Mouse (Mus musculus) NIH3T3 (cell line): Measurements from ENCODE around the gene Pcsk7.
A peak's percentile ranks its signal among the peaks of the same experiment; 100 is the strongest.

Experiments
- DNase-seq: peaks from one replicate; pipeline ENCODE4 v3.0.0-alpha.2; 2012; ENCODE audit warnings: low read depth

The Pcsk7 gene

DNA sequence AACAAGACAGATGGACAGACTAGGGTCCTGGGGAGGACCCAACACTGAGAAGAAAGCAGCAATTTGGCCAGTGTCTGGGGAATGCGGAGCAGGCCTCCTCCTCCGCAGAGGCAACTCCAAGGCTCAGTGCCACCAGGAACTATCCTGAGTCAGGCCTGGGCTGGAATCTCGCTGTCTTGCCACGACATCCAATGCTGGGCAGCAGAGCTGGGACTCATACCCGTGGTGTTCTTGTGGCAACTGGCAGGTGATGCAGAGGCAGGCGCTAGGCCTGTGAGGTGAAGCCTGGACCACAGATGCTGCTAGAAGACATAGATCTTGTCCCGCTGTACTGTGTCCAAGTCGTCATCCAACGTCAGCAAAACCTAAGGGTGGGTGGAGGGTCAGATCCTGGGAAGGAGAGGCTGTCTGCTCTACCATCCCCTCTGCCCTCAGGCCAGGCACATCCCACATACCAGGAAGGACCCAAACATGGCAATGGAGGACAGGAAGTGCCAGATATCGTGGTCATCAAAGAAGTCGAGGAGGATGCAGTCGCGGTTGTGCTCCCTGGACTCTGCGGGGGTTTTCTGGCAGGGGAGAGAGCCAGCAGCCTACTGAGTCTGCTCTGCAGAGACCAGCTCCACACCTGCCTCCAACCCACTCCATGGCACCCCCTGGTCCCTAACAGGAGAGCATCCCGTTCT, 32.8 kb downstream of the Pcsk7 start:
- no peak for DNase-seq

DNA sequence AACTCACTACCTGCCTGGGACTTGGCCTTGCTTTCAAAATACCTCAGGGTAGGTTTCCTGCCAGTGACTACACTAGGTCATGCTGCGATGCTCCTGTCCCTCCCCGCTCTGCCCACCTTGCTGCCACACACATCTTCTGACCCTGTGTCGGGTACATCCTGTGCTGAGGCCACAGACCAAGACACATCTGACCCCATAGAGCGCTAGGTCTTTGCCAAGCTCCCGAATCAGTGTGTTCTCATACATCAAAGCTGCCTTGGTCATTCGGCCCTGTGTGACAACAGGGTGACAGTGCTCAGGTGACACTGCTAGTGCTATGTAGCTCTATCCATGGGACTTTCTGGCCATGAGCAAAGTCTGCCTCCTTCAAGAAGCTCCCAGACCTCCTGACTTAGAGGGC, 33.5 kb downstream of the Pcsk7 start:
- DNase-seq: no peak

DNA sequence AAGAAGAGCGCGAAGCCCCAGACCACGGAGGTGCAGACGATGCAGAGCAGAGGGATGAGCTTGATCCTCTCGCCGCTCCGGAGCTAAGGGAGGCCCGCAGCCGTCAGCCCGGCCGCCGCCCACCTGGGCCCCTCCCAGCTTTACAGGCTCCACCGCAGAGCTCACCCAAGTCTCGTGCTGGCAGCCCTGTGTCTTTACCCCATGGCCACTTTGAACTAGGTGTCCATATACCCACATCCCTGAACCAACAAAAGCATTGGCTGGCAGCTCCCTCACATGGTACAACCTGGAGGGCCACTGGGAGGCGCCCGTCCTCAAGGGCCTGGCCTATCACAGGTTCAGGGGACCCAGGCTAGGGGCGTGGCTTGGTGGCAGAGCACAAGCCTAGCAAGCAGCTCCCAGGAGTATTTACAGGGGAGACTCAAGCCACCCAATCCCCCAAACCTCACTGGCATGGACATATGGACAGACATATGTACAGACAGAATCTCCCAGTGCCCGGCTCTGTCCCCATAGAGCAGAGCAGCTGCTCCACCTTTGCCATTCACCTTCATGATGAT, 35.1 kb downstream of the Pcsk7 start:
- DNase-seq: no peak

DNA sequence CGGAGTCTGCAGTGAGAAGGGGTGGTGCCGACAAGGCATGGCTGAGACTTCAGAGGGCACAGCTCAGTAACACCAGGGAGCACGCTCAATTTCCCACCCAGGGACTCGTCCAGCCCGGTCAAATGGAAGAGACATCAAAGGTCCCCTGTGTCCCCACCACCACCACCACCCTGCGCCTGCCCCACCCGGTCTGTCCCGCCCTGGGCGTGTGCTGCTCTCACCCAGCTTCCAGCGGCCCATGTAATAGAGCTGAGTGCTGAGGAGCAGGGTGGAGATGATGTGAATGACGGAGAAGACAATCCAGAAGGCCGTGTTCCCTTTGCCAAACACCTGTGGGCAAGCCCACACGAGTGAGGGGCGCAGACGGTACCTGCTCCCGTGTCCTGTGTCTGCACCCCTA, 36.2 kb downstream of the Pcsk7 start:
- no peak for DNase-seq

DNA sequence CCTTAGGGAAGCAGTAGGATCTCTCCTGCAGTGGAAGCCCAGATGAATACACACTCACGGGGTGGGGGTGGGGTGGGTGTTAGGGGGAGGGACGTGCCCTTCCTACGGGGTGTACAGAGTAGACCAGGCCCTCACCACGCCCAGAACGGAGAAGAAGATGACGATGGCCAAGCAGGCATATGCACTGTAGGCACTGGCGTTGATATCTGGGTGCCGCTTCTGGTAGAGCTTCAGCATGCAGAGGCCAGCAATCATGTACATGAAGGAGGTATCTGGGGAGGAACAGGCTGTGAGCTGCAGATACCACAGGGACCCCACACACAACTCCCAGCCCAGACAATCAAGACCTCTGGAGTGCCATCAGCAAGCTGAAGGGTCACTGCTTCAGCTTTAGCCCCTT, 36.6 kb downstream of the Pcsk7 start:
- DNase-seq: no peak

DNA sequence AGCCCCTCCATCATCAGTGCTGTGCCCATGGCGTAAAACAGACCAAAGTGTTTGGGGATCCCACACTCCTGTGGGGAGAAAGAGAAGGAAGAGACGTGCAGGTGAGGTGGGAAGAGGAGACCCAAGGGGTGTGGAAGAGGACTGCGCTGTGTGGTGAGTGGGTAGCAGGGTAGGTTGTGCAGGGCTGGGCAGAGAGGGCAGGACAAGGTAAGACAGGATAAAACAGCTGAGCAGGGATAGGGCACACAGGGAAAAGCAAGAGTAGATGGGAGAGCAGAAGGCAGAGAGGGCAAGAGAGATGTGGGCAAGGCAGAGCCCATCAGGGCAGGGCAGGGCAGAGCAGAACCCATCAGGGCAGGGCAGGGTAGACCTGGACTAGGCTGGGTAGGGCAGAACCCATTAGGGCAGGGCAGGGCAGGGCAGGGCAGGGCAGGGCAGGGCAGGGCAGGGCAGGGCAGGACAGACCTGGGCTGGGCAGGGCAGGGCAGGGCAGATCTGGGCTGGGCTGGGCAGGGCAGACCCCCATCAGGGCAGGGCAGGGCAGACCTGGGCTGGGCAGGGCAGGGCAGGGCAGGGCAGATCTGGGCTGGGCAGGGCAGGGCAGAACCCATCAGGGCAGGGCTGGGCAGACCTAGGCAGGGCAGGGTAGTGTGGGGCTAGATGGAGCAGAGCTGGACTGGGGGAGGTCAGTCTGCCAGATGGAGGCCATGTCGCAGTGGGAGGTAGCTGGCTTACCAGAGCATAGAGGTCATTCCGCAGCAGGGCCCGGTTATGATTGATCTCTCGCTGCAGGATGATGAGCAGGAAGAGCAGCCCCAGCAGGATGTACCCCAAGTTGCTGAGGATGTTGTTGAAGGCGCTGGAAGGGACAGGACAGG, 37.6 kb downstream of the Pcsk7 start:
- DNase-seq: no peak

DNA sequence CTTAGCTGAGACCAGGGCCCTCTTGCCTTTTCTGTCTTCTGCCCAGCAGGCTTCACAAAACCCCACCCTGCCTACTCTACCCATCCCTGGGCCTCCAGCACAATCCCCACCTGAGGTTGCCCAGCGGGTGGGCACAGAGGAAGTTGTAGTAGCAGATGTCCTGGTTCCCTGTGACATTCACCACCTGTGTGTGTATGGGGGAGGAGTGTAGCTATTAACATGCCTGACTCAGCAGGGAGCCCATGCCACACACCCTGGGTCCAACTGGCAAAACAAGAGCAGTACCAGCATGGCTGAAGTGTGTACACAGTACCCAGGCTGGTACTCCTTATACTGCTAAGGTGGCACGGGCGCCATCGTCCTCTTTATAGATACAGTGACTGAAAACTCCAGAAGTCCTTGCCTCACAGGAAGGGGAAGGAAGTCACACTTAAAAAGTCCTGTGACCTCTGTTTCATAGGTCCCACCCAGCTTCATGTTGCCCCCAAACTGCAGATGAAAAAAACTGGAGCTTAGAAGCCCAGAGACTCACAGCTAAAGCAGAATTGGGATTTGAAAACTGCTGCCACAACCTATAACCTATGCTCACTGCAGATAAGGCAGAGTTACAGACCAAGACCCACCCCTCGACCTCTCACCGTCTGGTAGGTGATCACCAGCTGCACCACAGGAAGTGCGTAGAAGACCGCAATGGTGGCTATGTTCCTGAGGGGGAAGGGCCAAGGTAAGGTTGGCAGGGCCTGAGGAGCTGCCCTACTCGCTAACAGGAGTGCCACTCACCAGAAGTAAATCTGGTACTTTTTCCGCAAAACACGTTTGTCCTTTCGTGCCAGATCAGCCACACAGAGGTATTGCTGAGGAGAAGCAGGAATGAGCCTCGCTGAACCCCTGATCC, 38.5 kb downstream of the Pcsk7 start:
- DNase-seq: no peak

DNA sequence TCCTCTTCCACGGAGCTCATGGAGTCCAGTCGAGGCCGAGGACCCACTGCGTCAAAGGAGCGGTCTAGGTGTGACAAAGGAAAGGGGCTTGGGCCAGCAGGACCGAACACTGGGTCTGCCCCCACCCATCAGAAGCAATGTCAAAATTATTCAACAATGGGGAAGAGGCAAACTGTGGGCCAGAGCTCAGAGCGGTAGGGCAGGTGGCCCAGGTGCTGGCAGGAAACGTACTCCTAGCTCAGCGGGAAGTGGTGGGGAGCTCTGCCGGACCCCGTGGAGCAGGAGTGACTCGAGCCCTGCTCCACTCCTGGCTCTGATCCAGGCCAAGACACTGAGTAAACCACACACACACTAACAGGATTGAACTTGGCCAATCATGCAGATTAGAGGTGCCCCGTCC, 39.4 kb downstream of the Pcsk7 start:
- no peak for DNase-seq

DNA sequence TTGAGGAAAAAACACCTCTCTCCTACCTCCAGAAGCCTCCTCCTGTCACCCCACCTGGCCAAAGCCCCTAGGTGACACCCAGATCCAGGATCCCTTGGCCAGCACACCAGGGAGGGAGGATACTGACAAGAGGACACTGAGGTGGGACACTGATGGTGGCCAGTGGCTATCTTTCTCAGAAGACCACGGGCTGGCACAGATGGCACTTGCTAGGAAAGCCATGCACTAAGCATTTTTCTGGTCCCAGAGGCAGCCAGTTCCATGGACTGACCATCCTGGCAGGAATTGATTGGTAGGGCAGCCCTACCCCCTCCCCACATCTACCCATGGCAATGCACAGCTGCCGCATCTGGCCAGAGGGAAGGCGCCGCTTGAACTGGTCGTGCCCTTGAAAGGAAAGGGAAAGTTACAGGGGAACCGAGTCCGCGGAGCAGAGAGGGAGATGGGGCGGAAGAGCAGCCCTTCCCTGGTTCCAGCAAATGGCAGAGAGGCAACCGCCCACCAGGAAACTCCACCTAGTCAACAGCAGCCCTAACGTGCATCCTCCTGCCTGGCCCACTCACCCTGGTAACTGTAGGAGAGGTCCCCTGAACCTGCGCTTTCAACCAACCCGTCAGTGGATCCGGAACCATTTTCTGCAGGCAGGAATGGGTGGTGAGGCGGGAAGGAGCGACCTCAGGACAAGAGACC, 40.0 kb downstream of the Pcsk7 start:
- DNase-seq: no peak

DNA sequence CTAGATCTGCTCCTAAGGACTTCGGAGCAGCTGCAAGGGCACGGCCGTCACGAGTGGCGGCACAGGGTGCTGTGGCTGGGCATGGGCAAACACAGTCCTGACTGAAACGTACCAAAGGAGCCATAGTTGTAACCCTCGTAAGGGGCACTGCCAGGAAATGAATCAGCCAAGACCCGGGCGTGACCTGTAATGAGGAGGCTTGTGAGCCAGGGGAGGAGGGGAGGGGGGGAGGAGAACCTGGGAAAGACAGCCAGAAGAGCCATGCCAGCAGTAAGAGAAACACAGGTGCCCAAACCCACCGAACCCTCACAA, 40.5 kb downstream of the Pcsk7 start:
- DNase-seq: no peak

DNA sequence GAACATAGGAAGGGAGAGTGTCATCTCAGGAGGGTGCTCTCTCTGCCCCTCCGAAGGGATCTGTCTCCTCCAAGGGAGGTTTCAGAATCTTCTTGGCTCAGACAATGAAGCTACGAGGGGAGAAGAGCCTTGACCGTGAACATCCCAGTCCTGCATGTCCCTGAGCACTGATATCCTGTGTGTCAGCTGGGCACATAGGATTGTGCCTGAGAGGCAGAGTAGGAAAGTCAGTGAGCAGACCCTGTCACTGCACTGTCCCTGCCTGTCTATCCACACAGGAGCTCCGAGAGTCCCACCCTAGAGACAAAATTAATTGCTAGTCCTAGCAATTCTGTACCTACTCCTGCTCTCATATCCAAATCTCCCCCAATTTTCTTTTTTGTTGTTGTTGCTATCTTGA, 45.8 kb downstream of the Pcsk7 start:
- DNase-seq: no peak

DNA sequence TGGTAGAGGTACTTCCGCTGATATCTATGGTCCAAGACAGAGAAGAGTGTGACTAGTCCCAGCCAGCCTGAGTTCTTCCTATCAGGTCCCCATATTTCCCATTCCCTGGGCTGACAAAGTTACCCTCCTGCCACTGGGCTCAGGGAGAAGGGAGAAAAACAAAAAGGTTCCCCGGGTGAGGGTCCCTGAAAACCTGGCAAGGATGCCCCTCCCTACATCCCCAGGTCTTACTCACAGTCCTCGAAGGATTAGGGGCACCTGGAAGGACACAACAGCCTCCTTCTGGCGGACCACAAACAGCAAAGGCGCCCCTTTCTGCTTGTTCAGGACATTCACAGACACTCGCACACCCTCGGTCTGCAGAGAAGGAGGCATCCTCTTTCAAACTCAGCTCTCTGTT, 46.6 kb downstream of the Pcsk7 start:
- no peak for DNase-seq

DNA sequence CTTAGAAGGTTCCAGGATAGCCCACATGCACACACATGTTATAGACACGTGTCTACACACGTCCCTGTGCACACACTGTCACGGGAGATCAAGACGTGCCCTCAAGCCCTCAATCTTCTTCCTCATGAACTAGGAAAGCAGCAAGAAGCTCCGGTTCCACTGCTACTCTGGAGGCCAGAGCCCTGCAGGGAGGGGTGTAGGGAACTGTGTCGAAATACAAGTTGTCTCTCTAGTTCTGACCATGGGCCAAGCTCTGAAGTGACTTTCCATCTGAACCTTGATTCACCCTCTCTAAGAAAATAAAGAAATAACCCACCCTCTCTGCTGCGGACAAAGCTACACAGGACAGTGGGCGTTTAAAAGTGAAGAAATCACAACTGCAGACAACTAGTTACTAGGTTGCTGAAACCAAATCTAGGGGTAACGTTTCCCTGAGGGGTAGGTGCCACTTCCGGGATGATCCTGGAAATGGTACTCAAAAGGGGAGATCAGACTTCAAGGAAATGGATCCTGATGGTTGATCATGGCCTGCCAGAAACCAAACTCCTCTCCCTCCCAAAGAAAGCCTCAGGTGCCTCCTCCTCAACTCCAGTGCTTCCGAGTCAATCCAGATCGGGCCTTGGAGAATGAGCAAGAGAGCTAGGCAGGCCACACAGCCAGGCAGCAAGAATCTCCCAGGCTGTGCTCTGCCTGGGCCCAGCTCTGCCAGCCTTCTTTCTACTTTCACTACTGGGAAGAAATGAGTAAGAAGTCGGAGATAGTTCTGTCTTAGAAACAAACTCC, 47.4 kb downstream of the Pcsk7 start:
- DNase-seq: peak; percentile 48

DNA sequence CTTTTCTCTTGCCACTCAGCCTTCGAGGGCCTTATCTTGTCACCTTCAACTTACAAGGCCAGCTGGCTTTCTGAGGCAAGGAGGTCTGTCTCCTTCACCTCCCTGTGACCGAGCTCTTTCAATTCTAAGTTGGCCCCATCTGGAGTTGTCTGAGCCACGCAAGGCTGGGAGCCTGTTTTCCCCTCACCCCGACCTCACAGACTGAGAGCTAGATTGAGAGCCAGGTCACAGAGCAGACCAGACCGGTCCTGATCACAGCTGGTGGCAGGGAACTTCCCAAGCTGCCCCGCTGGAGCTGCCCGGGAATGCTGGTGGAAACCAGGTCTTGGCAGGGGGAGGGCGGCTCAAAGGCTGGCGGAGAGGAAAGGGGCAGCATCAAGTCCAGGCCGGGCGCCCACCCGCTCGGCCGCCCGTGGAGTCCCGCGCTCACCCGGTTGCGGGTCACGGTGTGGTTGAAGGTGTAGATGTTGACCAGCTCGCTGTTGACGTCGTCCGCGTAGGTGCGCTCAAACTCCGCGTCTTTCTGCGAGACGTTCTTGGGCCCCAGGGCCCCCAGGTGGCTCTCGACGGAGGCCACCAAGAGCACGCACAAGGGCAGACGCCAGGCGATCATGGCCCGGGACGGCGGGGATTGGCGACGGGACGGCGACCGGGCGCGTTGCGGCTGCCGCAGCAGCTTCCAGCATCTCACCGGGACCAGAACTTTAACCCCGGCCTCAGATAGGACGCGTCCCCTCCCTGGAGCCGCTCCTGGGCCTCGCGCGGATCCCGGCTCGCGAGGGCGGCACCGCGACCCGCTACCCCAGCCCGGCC, 48.2 kb downstream of the Pcsk7 start:
- peak; percentile 49 for DNase-seq

DNA sequence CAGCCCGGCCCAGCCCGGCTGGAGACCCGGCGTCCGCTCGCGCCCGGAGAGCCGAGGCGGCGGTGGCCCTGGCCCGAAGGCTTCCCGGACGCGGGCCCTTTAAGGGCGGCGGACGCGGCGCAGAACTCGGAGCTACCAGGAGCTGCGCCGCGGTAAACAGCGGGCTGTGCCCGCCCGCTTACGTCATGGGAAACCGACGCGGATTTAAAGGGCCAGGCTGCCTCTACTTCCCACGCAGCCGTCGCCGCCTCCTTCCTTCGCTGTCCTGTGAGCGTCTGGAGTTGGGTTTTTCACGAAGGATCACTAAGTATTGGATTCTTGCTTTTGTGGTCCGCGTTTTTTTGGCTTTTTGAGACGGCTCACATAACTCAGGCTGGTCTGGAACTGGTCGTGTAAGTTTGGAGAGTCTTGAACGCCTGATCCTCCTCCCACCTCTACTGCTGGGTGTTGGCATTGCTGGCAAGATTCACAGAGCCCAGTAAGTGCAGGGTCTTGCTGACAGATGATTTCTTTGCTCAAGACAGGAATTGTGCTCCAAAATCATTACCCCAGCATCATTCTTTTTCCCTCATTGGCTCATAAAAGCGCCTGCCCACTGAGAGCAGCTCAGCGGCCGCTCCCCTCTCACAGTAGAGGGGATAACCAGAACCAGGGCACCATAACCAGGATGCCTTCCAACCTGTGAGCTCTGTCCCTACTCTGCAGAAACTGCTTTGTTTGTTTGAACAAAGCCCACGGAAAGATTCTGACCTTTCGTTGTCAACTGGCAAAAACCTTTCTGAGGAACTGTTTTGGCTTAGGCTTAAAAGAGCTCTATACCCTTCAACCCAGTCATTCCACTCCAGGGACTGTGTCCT, 49.0 kb downstream of the Pcsk7 start, which contains the start of gene Sidt2:
Gene Sidt2 (minus strand): TSS at position 152 of the 857 bp plus-strand sequence.
- peak; percentile 93 for DNase-seq

DNA sequence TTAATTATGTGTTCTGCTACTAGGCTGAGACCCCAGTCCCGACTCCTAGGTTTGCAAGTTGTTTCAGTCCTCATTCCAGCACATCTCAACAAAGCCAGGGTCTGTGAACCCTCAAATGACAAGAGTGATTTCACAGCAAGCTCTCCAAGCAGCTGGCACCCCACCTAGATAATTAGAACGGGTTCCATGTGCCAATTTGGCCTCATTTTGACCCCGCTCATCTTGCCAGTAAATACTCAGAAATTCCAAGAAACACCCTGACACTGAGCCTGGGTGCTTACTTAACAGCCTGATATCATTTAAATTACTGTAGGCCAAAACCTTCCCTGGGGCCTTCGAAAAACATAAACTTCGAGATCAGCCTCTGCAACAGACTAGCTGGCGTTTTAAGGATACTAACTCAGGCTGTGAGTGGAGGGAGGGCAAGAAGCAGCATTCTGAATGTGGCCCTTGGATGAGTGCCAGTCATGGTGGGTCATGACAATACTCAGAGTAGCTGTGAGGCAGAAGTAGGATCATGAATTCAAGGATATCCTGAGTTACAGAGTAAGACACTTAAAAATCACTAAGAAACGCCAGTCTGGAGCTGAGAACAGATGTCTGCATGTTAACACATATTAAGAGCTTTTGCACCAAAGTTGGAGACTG, 51.9 kb downstream of the Pcsk7 start:
- no peak for DNase-seq

DNA sequence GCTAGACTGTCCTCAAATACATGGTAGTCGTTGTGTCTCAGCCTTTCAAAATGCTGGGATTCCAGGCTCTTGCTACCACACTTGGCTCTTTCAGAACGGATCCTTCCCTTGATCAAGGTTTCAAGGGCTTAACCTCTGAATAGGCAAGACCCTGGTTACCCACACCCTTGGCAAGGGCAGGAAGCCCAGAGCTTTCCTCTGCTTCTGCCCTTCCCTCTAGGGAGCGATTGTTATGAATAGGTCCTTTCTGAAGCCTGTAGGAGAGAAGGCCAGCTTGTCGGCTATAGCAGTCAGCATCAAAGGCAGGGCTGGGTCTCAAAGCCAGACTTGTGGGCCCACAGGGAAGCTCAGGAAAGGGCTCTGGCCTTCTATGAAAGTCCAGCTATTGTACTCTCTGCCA, 52.6 kb downstream of the Pcsk7 start:
- no peak for DNase-seq

DNA sequence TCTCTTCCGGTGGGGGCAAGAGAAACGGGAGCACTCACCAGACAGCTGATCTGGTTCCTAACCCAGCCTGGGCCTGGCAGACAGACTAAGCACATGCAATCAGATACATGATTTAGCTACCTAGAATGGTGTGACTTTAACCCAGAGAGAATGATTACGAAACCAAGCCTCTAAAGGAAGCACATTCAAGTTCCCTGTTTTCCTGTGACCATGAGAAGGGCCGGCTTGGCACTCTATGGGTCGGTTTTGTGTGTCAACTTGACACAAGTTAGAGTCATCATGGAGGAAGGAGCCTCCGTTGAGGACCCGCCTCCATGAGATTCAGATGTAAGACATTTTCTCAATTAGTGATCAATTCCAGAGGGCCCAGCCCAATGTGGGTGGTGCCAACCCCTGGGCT, 53.4 kb downstream of the Pcsk7 start:
- DNase-seq: no peak

DNA sequence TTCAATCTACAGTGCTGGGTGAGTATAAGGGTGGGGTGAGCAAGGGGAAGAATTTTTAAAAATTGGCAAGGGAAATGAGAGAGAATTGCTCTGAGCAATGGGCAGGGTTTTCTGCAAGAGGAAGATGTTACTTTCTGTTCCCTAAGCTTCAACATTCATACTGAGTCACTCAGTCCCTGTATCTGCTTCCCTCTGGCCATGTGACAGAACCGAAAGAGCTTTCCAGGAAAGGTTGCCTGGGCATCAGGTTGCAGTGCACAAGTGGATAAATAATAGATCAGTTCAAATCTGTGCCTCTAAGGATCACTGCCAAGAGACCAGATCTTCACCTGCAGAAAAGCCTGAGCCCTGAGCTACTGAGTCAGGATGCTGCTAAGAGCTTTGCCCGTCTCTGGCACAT, 55.6 kb downstream of the Pcsk7 start:
- DNase-seq: peak; percentile 63
